Mouse (Mus musculus) WW6 (cell line): ENCODE measurements around the gene 4930556J24Rik.
"Not testable (repeated sequence)": the region's sequence is repeated elsewhere in the genome, so short reads cannot be mapped to it uniquely, and the experiment has no call there.

Source experiments
- DNase-seq: peaks from one replicate; pipeline ENCODE4 v3.0.0-alpha.2; 2013; ENCODE audit warnings: low read depth, low spot score

4930556J24Rik gene

DNA sequence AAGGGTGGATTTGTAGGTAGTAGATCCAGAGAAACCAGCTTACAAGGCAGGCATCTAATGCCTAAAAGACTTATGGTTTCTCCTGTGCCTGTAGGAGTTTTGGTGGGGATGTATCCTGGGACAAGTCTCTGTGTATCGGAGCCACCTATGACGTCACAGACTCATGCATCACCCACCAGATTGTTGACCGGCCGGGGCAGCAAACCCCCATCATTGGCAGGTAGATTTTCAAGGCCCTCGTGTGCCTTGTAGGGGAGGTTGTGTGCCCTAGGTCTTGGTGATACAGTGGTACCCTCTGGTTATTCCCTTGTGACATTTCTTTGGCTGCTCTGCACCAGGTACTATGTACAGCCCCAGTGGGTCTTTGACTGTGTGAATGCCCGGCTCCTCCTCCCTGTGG lies at the start of gene 4930556J24Rik:
TSS of gene 4930556J24Rik (minus strand) at position 101 of the 400 bp plus-strand sequence.
- DNase-seq = no peak

DNA sequence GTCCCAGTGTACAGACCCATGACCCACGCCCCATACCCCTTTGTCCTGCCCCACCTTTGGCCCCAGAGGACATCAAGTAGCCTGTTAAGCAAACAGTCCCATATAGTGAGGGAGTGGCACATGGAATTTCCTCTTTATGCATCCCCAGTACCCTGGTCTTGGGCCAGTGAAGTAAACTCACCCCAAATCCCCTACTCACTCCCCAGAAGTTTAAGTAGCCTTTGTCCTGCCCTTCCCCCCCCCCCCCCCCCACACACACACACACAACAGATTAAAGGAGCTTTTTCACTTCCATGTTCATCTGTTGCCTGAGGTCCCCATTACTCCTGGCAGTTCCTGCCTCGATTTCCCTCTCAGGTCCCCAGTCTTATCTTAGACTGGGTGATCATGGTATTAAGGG lies 46.7 kb upstream of the 4930556J24Rik start:
- DNase-seq = no peak

DNA sequence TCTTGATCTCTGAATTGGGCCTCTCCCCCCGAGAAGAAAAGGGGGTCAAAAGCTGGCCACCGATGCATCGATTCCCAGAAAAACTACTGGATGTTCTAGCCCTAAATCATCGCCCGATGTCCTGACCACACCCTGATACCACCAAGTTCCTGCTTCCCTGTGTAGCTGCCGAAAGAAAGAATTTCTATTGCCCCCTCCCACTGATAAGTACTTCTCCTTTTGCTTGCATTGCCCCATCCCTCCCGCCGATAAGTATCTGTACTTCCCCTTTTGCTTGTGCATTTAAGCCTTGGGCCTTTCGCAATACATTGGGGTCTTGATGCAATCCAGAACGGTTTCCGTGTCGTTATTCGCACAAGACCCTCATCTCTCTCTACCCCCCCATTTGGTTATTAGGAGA lies 45.5 kb upstream of the 4930556J24Rik start:
- DNase-seq = not testable (repeated sequence)

DNA sequence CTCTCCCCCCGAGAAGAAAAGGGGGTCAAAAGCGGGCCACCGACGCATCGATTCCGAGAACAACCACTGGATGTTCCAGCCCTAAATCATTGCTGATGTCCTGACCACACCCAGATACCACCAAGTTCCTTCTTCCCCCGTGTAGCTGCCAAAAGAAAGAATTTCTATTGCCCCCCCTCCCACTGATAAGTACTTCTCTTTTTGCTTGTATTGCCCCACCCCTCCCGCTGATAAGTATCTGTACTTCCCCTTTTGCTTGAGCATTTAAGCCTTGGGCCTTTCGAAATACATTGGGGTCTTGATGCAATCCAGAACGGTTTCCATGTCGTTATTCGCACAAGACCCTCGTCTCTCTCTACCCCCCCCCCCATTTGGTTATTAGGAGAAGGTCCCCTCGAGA lies 39.2 kb upstream of the 4930556J24Rik start:
- DNase-seq = not testable (repeated sequence)

DNA sequence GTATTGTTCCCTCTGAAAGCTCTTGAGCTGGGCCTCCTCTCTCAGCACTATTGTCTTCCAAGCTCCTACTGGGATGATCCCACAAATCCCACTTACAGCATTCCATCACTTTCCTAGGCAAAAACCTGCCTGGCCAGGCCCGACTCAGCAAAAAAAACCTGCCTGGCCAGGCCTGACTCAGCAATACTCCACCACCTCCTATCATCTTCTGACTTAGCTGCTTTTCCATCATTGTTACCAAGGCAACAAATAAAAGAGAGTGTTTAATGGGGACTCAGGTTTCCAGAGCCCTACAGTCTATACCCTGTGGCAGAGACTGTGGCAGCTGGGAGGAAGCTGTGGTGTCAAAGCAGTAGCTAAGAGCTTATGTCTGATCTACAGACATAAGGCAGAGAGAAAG lies 36.0 kb upstream of the 4930556J24Rik start:
- no peak for DNase-seq

DNA sequence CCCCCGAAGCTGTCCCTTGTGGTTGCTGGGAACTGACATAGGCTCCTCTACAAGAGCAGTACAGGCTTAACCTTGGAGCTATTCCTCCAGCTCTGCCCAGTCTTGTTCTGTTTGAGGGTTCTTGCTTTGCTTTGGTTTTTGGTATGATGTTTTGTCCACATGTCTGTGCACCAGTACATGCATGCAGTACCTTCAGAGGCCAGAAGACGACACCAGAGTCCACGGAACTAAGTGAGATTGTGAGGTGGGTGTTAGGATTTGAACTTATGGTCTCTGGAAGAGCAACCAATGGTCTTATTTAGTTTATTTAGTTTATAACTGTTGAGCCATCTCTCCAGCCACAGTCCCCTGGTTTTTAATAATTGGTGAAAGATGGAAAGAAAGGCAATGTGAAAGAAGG lies 29.9 kb upstream of the 4930556J24Rik start:
- no peak for DNase-seq

DNA sequence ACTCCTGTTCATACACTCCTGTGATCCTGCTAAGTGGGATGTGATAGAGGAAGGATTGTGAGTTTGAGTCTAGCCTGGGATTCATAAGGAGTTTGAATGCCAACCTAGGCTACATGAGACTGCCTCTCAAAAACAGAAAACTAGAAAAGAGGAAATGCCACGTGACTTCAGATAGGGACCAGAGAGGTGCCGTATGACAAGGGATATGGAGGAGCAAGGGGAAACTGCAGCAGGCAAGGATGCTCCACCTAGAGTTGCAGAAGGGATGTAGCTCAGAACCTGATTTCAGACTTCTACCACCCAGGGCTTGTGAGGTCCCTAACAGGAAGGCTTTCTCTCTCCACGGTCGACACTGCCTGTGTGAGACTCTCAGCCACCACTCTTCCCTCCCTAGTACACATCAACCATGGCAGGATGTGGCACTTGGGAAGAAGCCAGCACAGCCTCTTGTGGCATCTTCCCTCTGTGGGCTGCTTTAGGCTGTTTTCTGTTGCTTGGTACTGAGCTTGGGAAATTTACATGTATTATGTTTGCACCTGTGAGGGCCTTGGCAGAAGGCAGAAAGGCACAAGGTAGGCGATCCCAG lies 28.7 kb upstream of the 4930556J24Rik start:
- DNase-seq = no peak

DNA sequence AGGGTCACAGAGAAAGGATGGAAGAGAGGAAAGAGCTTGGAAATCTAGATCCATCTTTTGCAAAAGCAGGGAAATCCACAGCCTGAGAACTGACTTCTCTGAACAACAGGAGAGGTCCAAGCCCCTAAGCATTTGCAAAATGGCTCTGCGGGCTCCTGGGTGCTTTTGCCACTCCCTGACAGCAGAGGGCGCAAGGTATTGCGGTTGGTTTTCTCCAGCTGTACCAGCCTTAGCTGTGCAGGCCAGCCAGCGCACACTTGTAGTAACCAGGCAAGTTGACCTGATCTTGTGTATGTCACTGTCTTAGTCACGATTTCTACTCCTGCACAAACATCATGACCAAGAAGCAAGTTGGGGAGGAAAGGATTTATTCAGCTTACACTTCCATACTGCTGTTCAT lies 25.0 kb upstream of the 4930556J24Rik start:
- no peak for DNase-seq

DNA sequence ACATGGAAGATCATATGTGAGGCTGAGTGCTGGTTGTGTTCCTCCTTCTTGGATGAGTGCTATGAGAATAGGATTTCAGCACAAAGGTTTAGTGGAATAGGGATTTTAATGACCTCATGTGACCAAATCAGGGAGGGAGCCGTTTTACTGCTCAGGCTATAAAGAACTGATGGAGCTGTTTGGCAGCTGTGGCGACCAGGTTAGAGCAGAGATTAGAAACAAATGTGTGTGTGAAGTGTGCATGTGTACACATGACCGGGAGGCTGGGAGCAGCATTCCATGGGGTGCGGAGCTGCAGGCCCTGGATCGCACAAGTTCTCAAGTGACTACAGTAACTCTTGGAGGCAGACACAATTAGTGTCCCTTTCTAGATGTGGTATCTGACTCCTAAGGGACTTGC lies 23.0 kb upstream of the 4930556J24Rik start:
- DNase-seq = no peak

DNA sequence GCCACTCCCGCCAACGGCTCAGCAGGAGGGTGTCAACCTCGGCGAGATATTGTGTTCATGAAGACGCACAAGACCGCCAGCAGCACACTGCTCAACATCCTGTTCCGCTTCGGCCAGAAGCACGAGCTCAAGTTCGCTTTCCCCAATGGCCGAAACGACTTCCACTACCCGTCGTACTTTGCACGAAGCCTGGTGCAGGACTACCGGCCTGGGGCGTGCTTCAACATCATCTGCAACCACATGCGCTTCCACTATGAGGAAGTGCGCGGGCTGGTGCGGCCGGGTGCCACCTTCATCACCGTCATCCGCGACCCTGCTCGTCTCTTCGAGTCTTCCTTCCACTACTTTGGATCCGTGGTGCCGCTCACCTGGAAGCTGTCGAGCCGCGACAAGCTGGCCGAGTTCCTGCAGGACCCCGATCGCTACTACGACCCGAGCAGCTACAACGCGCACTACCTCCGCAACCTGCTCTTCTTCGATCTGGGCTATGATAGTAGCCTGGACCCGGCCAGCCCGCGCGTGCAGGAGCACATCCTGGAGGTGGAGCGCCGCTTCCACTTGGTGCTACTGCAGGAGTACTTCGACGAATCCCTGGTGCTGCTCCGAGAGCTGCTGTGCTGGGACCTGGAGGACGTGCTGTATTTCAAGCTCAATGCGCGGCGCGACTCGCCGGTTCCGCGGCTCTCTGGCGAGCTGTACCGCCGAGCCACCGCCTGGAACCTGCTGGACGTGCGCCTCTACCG lies 21.6 kb upstream of the 4930556J24Rik start:
- no peak for DNase-seq

DNA sequence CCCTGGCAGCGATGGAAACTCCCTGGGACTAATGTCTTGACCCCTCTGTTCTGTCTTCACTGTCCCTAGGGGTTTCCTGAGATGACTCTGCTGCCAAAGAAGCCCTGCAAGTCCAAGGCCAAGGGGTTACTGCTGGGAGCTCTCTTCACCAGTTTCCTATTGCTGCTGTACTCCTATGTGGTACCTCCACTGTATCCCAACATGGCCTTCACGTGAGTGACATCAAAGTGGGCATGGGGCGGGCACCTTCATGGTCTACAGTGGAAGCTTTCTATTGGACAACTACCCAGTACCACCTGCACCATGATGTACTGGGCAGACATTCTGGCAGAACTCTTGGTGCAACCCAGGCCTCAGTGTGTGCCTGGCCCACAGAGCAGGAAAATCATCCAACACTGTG lies 20.3 kb upstream of the 4930556J24Rik start:
- no peak for DNase-seq

DNA sequence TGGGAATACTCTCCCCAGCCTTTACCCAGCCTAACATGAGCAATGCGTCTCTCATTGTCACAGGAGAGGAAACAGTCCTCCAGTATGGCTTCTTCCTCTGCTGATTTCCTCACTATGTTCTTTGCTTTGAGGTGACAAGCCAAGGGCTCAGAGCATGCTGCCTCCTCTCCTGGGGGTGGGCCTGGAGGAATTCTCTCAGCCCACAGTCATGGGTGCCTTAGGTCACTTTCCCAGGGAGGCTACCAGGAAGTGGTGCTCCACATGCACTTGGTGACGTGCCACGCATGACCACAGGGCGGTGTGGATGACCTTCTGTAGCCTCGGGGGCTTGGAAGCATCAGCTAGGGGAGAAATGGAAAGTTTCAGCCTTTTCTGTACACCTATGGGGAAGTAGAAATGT lies 18.9 kb upstream of the 4930556J24Rik start:
- no peak for DNase-seq

DNA sequence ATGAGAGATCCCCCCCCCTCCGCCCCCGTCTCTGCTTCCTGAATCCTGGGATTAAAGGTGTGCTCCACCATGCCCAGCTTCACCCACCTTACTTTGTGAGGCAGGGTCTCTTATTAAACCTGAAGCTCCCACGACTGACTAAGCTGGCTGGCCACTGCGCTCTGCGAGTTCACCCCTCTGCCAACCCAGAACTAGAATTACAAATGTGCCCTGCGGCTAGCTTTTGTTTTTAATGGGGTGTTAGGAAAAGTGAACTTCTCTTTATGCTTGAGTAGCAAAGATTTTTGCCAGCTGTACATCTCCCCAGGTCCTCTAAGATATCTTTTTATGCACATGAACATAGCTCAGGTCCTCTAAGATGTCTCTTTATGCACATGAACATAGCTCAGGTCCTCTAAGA lies 17.3 kb upstream of the 4930556J24Rik start:
- no peak for DNase-seq

DNA sequence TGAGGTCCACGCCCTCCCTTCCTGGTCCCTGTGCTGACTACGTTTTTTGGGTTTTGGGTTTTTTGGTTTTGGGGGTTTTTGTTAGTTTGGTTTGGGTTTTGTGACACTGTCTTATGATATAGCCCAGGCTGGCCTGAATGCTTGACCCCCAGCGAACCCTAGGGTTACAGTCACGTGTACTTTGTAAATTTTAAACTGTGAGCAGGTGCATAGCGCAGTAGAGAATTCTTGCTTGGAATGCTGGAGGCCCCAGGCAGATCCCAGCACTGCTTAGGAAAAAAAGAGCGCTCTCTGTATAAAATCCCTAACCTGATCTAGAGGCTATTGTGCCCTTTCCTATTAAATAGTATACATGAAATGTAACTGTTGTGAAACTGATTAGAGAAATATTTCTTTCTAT lies 16.6 kb upstream of the 4930556J24Rik start:
- DNase-seq = no peak

DNA sequence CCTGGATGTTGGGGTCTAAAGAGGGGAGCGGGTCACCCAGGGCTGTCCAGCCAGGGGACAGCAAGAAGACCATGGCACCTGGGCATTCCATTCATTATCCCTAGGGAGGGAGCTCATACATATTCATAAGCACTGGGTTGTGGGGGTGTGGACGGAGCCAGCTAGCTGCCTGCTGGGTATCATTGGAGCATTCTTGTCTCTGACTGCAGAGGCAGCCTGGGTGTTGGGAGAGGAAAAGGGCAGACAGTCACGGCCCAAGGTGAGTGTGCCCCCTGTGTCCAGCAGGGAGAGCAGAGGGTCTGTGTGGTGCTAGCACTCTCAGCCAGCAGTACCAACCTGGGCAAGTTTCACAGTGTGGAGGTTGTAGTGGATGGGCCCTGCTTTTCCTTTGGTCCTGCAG lies 13.2 kb upstream of the 4930556J24Rik start:
- DNase-seq = no peak

DNA sequence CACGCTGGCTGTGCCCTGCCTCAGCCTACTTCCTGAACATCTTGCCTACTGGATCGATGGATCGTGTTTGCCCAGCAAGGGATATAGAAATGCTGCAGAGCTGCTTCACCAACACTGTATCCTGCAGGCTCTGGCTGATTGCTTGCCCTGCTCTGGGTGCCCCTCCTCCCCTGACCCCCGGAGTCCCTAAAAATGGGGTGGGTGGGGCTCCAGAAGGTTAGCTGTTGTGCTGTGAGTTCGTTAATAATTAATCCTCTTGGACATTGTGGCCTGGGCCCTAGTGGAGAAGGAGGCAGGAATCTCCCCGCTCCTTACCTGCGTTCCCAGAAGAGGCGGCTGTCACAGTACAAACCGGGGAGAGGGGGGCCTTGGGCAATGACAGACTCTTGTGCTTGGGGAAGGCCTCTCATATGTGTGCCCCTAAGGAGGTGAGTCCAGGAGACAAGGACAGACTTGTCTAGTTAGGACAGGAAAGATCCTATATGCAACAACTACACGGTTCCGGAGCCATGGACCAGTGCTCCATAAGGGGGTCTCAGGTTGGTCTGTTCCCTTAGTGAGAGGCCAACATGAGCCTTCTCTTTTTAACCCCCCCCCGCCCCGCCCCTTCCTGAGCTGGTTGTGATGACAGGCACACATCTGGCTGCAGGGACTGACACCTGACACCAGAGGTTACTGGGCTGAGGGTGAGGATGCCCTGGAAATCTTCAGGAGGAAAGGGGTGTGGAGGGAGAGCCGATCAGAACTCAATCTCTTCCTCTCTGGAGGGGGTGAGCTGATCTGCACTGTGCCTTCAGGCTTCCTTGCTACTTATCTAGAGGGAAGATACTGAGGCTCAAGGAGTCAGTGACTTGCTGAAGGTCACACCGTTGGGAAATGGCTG lies 7.5 kb upstream of the 4930556J24Rik start:
- DNase-seq = no peak

DNA sequence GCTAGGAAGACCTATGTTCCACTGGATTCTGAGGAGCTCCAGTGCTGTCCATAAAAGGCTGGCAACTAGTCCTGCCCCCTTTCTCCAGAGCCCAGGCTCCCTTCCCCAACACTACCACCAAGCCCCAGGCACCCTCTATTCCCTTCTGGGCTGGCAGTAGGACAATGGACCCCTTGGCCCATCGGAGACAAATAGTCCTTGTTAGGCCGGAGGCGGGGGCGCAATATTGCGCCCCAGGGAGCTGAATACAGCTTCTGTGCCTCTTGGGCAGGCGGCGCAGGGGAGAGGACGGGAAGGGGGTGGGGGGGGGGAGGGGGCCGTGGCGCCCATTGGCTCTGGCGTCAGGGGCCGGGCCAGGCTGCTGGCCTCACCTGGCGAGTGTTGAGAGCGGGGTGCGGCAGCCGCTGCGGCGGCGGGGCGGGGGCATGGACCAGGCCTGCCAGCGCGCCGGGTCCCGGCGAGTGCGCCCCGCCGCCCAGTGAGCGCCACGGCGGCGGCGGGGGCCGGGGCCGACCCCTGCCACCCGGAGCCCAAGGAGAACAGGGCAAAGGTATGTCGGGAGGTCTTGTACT lies 6.8 kb upstream of the 4930556J24Rik start, which contains the start of gene Gal3st1:
TSS of gene Gal3st1 (plus strand) at position 346 of the 572 bp plus-strand sequence.
- DNase-seq = no peak

DNA sequence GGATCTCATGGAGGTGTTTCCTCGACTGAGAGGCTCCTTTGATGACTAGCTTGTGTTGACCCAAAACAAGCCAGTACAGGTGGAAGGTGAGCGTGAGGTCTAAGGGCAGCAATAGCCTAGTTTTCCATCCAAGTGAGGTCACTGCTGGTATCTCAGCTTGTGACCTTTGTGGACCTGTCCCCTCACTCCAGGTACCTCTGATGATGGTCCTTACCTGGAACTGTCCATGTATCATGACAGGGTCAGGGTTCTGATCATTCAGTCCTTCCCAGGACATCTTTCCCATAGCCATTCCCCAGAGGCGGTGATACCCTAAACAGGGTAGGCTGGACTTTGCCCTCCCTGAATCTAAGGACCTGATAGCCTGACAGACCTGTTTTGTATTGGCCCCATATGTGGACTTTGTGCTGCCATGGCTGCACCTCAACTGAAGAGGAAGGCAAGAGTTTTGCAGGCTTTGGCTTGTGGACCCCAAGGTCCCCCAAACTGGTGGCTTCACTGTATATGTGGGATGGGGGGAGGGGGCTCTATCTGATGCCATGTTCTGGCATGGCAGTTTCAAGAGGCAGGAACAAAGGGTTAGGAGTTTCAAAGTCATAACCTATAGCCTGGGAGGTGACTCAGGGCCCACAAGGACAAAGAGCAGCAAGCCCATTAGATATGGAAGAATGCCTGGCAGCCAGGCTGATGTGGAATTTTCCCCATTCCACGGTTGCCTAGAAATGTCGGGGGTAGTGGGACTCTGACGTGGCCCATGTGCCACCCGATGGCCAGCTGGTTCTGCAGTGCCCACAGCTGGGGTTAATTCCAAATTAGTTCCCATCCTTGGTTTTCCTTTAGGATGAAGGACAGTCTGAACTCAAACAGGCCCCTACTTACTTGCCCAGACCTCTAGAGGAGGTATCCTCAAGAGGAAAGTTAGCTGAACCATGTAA lies 6.0 kb upstream of the 4930556J24Rik start:
- DNase-seq = no peak

DNA sequence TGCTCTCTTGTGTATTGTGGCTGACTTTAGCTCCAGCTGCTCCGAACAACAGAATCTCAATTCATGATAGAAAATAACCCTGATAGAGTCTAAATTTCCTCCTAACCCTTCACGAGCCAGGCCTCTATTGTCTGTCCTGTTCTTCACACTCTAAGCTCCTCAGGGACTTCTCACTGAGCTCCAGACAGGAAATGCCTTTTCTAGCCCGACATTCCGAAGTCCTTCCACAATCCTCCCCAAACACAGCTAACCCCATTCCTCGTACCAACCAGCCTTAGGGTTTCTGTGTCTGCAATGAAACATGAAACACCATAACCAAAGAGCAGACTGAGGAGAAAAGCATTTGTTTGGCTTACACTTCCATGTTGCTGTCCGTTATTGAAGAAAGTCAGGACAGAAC lies 5.0 kb upstream of the 4930556J24Rik start:
- no peak for DNase-seq

DNA sequence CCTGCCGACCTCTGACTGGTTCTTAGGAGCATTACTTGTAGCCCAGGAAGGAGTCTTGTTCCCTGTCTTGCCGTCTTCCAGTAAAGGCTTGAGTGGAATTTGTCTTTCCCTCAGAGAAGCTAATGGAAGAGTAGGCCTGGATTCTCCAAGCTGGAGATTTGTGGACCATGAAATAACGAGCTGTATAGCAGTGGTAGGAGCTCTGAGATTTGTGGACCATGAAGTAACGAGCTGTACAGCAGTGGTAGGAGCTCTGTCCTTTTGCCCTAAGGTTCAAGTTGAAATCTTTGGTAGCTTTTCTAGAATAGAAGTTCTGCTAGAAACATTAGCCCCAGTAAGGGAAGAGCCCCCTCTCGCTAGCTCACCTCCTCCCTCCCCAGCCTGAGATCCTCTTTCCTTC lies 1.8 kb upstream of the 4930556J24Rik start:
- DNase-seq = no peak

DNA sequence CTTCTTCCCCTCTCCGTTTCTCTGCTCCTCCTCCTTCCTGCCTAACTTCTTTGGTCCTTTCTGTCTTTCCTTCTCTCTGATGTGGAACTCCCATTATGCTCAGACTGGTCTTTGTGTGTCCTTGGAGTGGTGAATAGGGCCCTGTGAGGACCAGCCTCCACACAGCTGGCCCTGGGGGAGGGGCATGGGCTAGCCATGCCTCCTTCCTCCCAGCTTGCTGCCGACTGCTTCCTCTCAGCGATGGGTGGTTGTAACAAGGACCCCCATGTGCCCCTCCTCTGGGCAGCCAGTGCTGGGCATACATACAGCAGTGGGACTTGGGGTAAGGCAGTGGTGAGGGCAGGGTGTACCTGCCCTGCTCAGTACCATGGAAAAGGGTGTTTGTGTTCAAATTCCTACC lies 2.3 kb downstream of the 4930556J24Rik start:
- no peak for DNase-seq
